Mouse (Mus musculus) C2C12 (cell line): ENCODE measurements at regions not wholly inside any gene's neighbourhood (a gene's known extent, or its start where the extent isn't known, plus 50 kb on each side); places are given as distances from the start of the nearest gene placed in this dataset.

ENCODE experiments used
- CTCF ChIP-seq: IDR thresholded peaks from one replicate; pipeline ENCODE4 v1.5.1; 2011; ENCODE audit not compliant: control insufficient read depth, insufficient read depth, insufficient read length
- USF1 ChIP-seq: IDR thresholded peaks from one replicate; pipeline ENCODE4 v1.6.1; 2011; ENCODE audit warnings: low read depth, mild to moderate bottlenecking, control low read depth, moderate library complexity

- no peak for TF ChIP-seq CTCF
- TF ChIP-seq USF1 = no peak
Measured at GRCm38 (mm10) chr3:149415081-149415480, 424.7 kb upstream of the Adgrl2 start.
